Mouse (Mus musculus) forebrain, embryonic 10.5 days (tissue): Measurements from ENCODE around the gene Snx4. TPM values are rescaled to one million over a fixed set of nuclear protein-coding genes. Genes with fewer than 3 reads are reported as not detected.
A peak's percentile ranks its signal among the peaks of the same experiment; 100 is the strongest.
"Not testable (repeated sequence)": the region's sequence is repeated elsewhere in the genome, so short reads cannot be mapped to it uniquely, and the experiment has no call there.

ENCODE experiments used
- DNase-seq: peaks from one replicate; pipeline ENCODE4 v3.0.0-alpha.2; 2017; ENCODE audit warnings: low spot score; ENCODE audit errors: extremely low spot score
- H3K27ac ChIP-seq: fragments of 300-500 bp; sonication (generic); 2 replicates; pipeline ENCODE4 v1.5.1; 2016; ENCODE audit warnings: mild to moderate bottlenecking
- H3K27me3 ChIP-seq: fragments of 300-500 bp; sonication (generic); 2 replicates; pipeline ENCODE4 v1.6.1; 2016; ENCODE audit warnings: mild to moderate bottlenecking; ENCODE audit not compliant: poor library complexity, severe bottlenecking
- H3K36me3 ChIP-seq: fragments of 300-500 bp; sonication (generic); replicated peaks from 2 replicates; pipeline ENCODE4 v1.6.1; 2016; ENCODE audit warnings: mild to moderate bottlenecking, moderate library complexity
- H3K4me1 ChIP-seq: fragments of 300-500 bp; sonication (generic); 2 replicates; pipeline ENCODE4 v1.6.1; 2016
- H3K4me3 ChIP-seq: fragments of 300-500 bp; sonication (generic); 2 replicates; pipeline ENCODE4 v1.5.1; 2016; ENCODE audit warnings: mild to moderate bottlenecking, moderate library complexity
- H3K9me3 ChIP-seq: fragments of 300-500 bp; sonication (generic); 2 replicates; pipeline ENCODE4 v1.6.1; 2016; ENCODE audit warnings: mild to moderate bottlenecking, moderate library complexity
- WGBS: fragments of 180-500 bp; shearing (Covaris S2); methylation state at CpG from one replicate; pipeline ENCODE4 v1.1.7; 2016; 5-methylcytosine and 5-hydroxymethylcytosine counted together
- polyA plus RNA-seq: library from polyadenylated mRNA; unstranded; fragments of >200 nt; fragmentation: Nextera tagmentation; extraction: Ambion mirVana; gene quantifications from 2 replicates; pipeline ENCODE4 v1.2.1, GENCODE M21; 2016

The Snx4 gene
- 69.9 and 72.5 TPM in 2 replicates for polyA plus RNA-seq

DNA sequence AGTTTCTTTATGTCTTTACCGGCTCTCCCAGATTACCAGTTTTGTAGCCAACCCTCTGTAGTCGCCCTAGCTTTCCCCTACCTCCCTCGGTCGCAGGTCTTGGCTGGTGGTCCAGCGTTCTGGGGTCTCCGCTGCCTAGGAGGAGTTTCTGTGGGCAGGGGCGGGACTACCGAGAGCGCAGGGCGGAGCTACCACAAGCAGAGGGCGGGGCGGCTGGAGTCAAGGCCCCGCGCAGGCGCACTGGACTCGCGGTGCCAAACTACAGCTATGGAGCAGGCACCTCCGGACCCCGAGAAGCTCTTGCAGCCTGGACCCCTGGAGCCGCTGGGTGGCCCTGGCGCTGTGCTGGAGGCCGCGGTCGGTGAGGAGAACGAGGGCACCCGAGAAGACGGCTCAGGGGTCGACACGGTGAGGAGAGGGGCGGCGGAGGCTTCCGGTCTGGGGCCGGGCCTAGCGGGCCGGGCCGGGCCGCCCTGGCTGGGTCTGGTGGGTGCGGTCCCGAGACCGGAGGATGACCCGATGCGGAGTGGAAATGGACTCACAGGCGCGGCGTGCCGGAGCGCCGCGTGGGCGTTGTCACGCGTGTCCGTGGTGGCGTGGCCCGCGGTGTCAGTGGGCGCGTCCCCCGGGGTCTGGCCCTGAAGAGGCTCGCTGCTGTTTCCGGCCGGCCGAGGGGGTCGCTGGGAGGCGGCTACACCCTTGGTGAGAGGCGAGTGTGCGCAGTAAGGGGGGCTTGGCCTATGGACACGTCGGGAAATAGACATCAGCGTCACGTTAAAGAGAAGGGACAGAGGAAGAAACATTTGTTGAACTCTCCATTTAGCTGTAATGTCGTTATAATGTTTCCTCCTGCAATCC, at the start of gene Snx4:
Gene Snx4 (plus strand): TSS at position 249 of the 858 bp plus-strand sequence.
- H3K4me3 ChIP-seq, result peak within 1 kb of the TSS; percentile 99
- H3K27me3 ChIP-seq, result no peaks in the 10 kb centered on the region
- H3K4me1 ChIP-seq, result peaks cover 20% of the 10 kb centered on the region
- DNase-seq, result peak; percentile 96
- WGBS, result under 1% methylated on average over 72 of the region's 72 CpGs
- H3K27ac ChIP-seq, result peak within 1 kb of the TSS; percentile 92
- peaks cover 15% of the 10 kb centered on the region for H3K36me3 ChIP-seq
- no peaks in the 10 kb centered on the region for H3K9me3 ChIP-seq

- no peak overlapping the region for H3K27ac ChIP-seq
- WGBS, result 84% methylated on average over 2 of the region's 2 CpGs
Observed at GRCm38 (mm10) chr16:33210812-33211211, 40.4 kb upstream of the Snx4 start.

GRCm38 (mm10) chr16:33216313-33217003, 34.8 kb upstream of the Snx4 start:
- Histone ChIP-seq H3K9me3 (no peaks in the 10 kb centered on the region), H3K27ac (no peak overlapping the region), H3K4me3 (no peak overlapping the region), H3K27me3 (no peaks in the 10 kb centered on the region), H3K4me1 (peaks cover 27% of the 10 kb centered on the region), H3K36me3 (peaks cover 64% of the 10 kb centered on the region)
- no peak for DNase-seq
- WGBS, result 76% methylated on average over 9 of the region's 9 CpGs

More at GRCm38 (mm10) chr16:33210812-33211211, 40.4 kb upstream of the Snx4 start:
- Histone ChIP-seq H3K4me3 (no peak overlapping the region), H3K9me3 (no peaks in the 10 kb centered on the region), H3K4me1 (peaks cover 14% of the 10 kb centered on the region), H3K36me3 (peaks cover 83% of the 10 kb centered on the region), H3K27me3 (no peaks in the 10 kb centered on the region)
- DNase-seq, result no peak

GRCm38 (mm10) chr16:33217553-33218085, 33.6 kb upstream of the Snx4 start:
- DNase-seq, H3K4me3 ChIP-seq, H3K27me3 ChIP-seq, H3K9me3 ChIP-seq, H3K27ac ChIP-seq: not testable (repeated sequence)
- 92% methylated on average over 2 of the region's 3 CpGs for WGBS
- Histone ChIP-seq H3K36me3 (peaks cover 59% of the 10 kb centered on the region), H3K4me1 (peaks cover 27% of the 10 kb centered on the region)

DNA sequence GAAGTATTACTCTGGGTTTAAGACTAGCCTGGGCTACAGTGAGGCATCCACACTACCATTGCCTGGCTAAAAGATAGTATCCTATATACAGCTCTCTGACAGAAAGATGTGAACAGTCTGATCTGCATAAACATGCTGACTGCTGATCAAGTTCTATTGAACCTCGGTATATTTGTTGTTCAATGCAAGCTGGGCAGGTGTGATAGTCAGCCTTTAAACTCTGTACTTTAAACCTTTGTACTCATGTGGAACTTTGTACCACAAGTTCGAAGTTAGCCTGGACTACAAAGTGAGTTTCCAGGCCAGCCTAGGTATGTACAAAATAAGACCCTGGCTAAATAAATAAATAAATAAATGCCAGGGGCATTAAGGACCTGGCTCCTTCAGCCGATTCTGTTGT, 28.8 kb upstream of the Snx4 start:
- Histone ChIP-seq H3K4me1 (no peaks in the 10 kb centered on the region), H3K27me3 (no peaks in the 10 kb centered on the region), H3K9me3 (no peaks in the 10 kb centered on the region), H3K4me3 (no peak overlapping the region), H3K27ac (no peak overlapping the region), H3K36me3 (peaks cover 72% of the 10 kb centered on the region)
- DNase-seq, result no peak
- 96% methylated on average over 3 of the region's 3 CpGs for WGBS

DNA sequence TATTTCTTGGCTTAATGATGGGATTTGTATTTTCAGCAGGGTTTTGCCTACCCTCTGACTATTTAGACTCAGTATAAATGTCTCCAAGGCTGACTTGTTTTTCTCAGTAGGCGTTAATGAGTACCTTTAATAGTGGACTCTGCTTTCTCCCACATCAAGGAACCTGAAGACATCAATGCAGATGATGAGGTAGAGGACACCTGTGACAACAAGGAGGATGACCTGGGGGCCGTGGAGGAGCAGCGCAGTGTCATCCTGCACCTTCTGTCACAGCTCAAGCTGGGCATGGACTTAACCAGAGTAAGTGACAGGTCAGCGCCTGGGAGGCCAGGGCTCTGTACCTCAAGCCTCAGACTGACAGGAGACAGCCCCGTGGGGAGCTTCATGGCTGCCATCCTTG, 26.9 kb upstream of the Snx4 start:
- no peak for DNase-seq
- no peaks in the 10 kb centered on the region for H3K27me3 ChIP-seq
- H3K36me3 ChIP-seq, result peaks cover 82% of the 10 kb centered on the region
- H3K27ac ChIP-seq, result no peak overlapping the region
- WGBS, result 92% methylated on average over 5 of the region's 5 CpGs
- H3K4me1 ChIP-seq, result no peaks in the 10 kb centered on the region
- H3K9me3 ChIP-seq, result no peaks in the 10 kb centered on the region
- H3K4me3 ChIP-seq, result no peak overlapping the region

GRCm38 (mm10) chr16:33234128-33234527, 17.1 kb upstream of the Snx4 start:
- Histone ChIP-seq H3K27me3 (no peaks in the 10 kb centered on the region), H3K4me1 (no peaks in the 10 kb centered on the region), H3K9me3 (no peaks in the 10 kb centered on the region), H3K36me3 (peaks cover 92% of the 10 kb centered on the region), H3K27ac (no peak overlapping the region), H3K4me3 (no peak overlapping the region)
- WGBS, result 87% methylated on average over 12 of the region's 12 CpGs
- DNase-seq, result no peak

DNA sequence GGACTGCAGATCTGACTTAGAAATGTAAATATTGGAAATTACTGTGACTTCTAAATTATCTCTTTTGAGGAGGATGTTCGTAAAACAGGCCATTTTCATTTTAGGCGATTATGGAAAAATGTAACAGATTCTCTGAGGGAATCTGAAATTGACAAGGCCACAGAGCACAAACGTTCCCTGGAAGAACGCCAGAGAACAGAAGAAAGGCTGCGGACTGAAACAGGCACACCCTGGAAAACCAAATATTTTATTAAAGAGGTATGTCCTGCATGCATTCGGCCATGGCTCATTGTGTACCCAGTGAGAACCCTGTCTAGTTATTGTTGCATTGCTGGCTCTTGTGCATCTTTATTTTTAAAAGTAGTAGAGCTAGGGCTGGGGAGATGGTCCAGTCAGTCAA, 15.1 kb upstream of the Snx4 start:
- 94% methylated on average over 6 of the region's 6 CpGs for WGBS
- H3K9me3 ChIP-seq, result no peaks in the 10 kb centered on the region
- H3K36me3 ChIP-seq, result peaks cover 92% of the 10 kb centered on the region
- no peak for DNase-seq
- no peak overlapping the region for H3K4me3 ChIP-seq
- H3K27ac ChIP-seq, result no peak overlapping the region
- no peaks in the 10 kb centered on the region for H3K27me3 ChIP-seq
- no peaks in the 10 kb centered on the region for H3K4me1 ChIP-seq

- no peaks in the 10 kb centered on the region for H3K27me3 ChIP-seq
- WGBS, result 95% methylated on average over 2 of the region's 2 CpGs
- no peaks in the 10 kb centered on the region for H3K9me3 ChIP-seq
- H3K36me3 ChIP-seq, result peaks cover 95% of the 10 kb centered on the region
- no peak overlapping the region for H3K4me3 ChIP-seq
- no peaks in the 10 kb centered on the region for H3K4me1 ChIP-seq
- no peak for DNase-seq
- no peak overlapping the region for H3K27ac ChIP-seq
Observed at GRCm38 (mm10) chr16:33239305-33239704, 11.9 kb upstream of the Snx4 start.

- Histone ChIP-seq H3K36me3 (peaks cover 81% of the 10 kb centered on the region), H3K9me3 (no peaks in the 10 kb centered on the region), H3K4me3 (no peak overlapping the region), H3K4me1 (no peaks in the 10 kb centered on the region), H3K27me3 (no peaks in the 10 kb centered on the region), H3K27ac (no peak overlapping the region)
- 85% methylated on average over 6 of the region's 6 CpGs for WGBS
- DNase-seq, result no peak
Observed at GRCm38 (mm10) chr16:33242046-33242445, 9.2 kb upstream of the Snx4 start.

- DNase-seq, result no peak
- WGBS, result 86% methylated on average over 6 of the region's 6 CpGs
- Histone ChIP-seq H3K9me3 (no peaks in the 10 kb centered on the region), H3K4me3 (no peak overlapping the region), H3K27ac (no peak overlapping the region), H3K4me1 (no peaks in the 10 kb centered on the region), H3K27me3 (no peaks in the 10 kb centered on the region), H3K36me3 (peaks cover 66% of the 10 kb centered on the region)
Observed at GRCm38 (mm10) chr16:33244136-33244691, 7.0 kb upstream of the Snx4 start.

GRCm38 (mm10) chr16:33244933-33245470, 6.2 kb upstream of the Snx4 start:
- Histone ChIP-seq H3K27me3 (no peaks in the 10 kb centered on the region), H3K9me3 (no peaks in the 10 kb centered on the region), H3K4me3 (no peak overlapping the region), H3K36me3 (peaks cover 59% of the 10 kb centered on the region), H3K4me1 (no peaks in the 10 kb centered on the region), H3K27ac (no peak overlapping the region)
- 94% methylated on average over 9 of the region's 9 CpGs for WGBS
- no peak for DNase-seq
